29 mouse cellular contexts compared by ENCODE assay signal in genomic region chr11:74660336-74660735, GRCm38 (mm10). TPM values are rescaled to one million over a fixed set of nuclear protein-coding genes. Genes with fewer than 3 reads are reported as not detected.
A peak's percentile ranks its signal among the peaks of the same experiment; 100 is the strongest.
DNase-seq lines count a peak whose midpoint lies in the region; ATAC-seq and TF ChIP-seq lines count a peak whose summit lies in the region.
"Had no signal": no experiment of that assay in that cellular context is flagged by ENCODE, and none has a peak within 500 bp of the region (broad histone marks: within the 10 kb centered on the region; RNA-seq: fewer than 3 reads in every experiment).

No protein-coding gene starts in this region.

- H3K27ac ChIP-seq in cerebellum, adult 2 months (ENCODE audit: insufficient read depth, low read length): no peak overlapping the region
- H3K27ac ChIP-seq in heart, embryonic 10.5 days: no peak overlapping the region
- no peak overlapping the region for H3K27ac ChIP-seq in intestine, embryonic 16.5 days (ENCODE audit: low read length)
- H3K27ac ChIP-seq: embryonic facial prominence, embryonic 15.5 days; forebrain, embryonic 12.5 days; forebrain, embryonic 15.5 days; heart, embryonic 13.5 days; hindbrain, embryonic 10.5 days; hindbrain, embryonic 13.5 days had no signal

- H3K4me1 ChIP-seq in cerebellum, adult 2 months (ENCODE audit: control insufficient read depth, insufficient read depth, low read length): peaks cover 4% of the 10 kb centered on the region; the same call in 1 of the 2 replicates
- H3K4me1 ChIP-seq in heart, embryonic 10.5 days: no peaks in the 10 kb centered on the region
- no peaks in the 10 kb centered on the region for H3K4me1 ChIP-seq in intestine, embryonic 16.5 days (ENCODE audit: control insufficient read depth, insufficient read depth, low read length)
- H3K4me1 ChIP-seq: embryonic facial prominence, embryonic 15.5 days; forebrain, embryonic 12.5 days; forebrain, embryonic 15.5 days; hindbrain, embryonic 10.5 days; hindbrain, embryonic 13.5 days had no signal

- no peak overlapping the region for H3K4me3 ChIP-seq in cerebellum, adult 2 months (replicated peaks; ENCODE audit: insufficient read depth, low read depth, low read length)
- H3K4me3 ChIP-seq in heart, embryonic 10.5 days: no peak overlapping the region
- no peak overlapping the region for H3K4me3 ChIP-seq in intestine, embryonic 16.5 days (ENCODE audit: low read length)
- H3K4me3 ChIP-seq: embryonic facial prominence, embryonic 15.5 days; erythroblast, embryonic 14.5 days; forebrain, embryonic 12.5 days; forebrain, embryonic 15.5 days; heart, embryonic 13.5 days; hindbrain, embryonic 10.5 days; hindbrain, embryonic 13.5 days had no signal

- WGBS in cerebellum, adult 2 months: 93% methylated on average over 13 of the region's 13 CpGs
- 93% methylated on average over 13 of the region's 13 CpGs for WGBS in heart, embryonic 10.5 days
- WGBS in intestine, embryonic 16.5 days: 90% methylated on average over 13 of the region's 13 CpGs

- DNase-seq in cerebellum, adult 9-11 months: peak; percentile 2
- DNase-seq in cerebellum, adult 2 months: no peak
- peak; percentile 76 for DNase-seq in heart, embryonic 10.5 days (ENCODE audit: low spot score)
- no peak for DNase-seq in heart, postnatal 25 days (ENCODE audit: low spot score)
- no peak for DNase-seq in urinary bladder, postnatal 14 days (ENCODE audit: low spot score)
- DNase-seq in frontal cortex, adult 2 months (ENCODE audit: extremely low spot score in 1 of 2, low spot score in 1 of 2): no peak
- DNase-seq: adrenal gland, postnatal 10 days; adrenal gland, postnatal 36 days; cerebellum, adult 18-20 months; cerebellum, postnatal 10 days; cerebellum, postnatal 36 days; embryo, embryonic 11 days; gastrocnemius, postnatal 14 days; heart, adult 18-20 months; heart, postnatal 14 days; kidney, adult 18-20 months had no signal

- no peak for TF ChIP-seq CTCF in cerebellum, adult 2 months (IDR thresholded peaks at IDR 0.05; ENCODE audit: borderline replicate concordance, insufficient read depth, low read depth, low read length)

- H3K9ac ChIP-seq in intestine, embryonic 16.5 days (ENCODE audit: low read depth, low read length): no peak overlapping the region
- H3K9ac ChIP-seq: embryonic facial prominence, embryonic 15.5 days; forebrain, embryonic 12.5 days; forebrain, embryonic 15.5 days; heart, embryonic 13.5 days; hindbrain, embryonic 13.5 days had no signal

- H3K4me2 ChIP-seq in intestine, embryonic 16.5 days (ENCODE audit: low read depth, low read length): no peak overlapping the region
- H3K4me2 ChIP-seq: embryonic facial prominence, embryonic 15.5 days; forebrain, embryonic 12.5 days; forebrain, embryonic 15.5 days; heart, embryonic 13.5 days; hindbrain, embryonic 13.5 days had no signal

- no peaks in the 10 kb centered on the region for H3K9me3 ChIP-seq in heart, embryonic 10.5 days
- 0 out of 2 replicates have a peak, but pooled peaks cover 4% of the 10 kb centered on the region for H3K9me3 ChIP-seq in intestine, embryonic 16.5 days (ENCODE audit: control insufficient read depth, low read length)
- H3K9me3 ChIP-seq: embryonic facial prominence, embryonic 15.5 days; forebrain, embryonic 15.5 days; hindbrain, embryonic 13.5 days had no signal

- TF ChIP-seq POLR2A in cerebellum, adult 2 months (IDR thresholded peaks at IDR 0.05; ENCODE audit: borderline replicate concordance, insufficient read depth, low read length): no peak

- no peaks in the 10 kb centered on the region for H3K27me3 ChIP-seq in cerebellum, adult 2 months (ENCODE audit: control insufficient read depth, insufficient read depth, low read length)
- H3K27me3 ChIP-seq in heart, embryonic 10.5 days (ENCODE audit: insufficient read depth, poor library complexity, severe bottlenecking): no peaks in the 10 kb centered on the region
- no peaks in the 10 kb centered on the region for H3K27me3 ChIP-seq in intestine, embryonic 16.5 days (replicated peaks; ENCODE audit: control insufficient read depth, insufficient read depth, low read length)
- H3K27me3 ChIP-seq: CH12.LX; embryonic facial prominence, embryonic 15.5 days; forebrain, embryonic 12.5 days; forebrain, embryonic 15.5 days; heart, embryonic 13.5 days; hindbrain, embryonic 13.5 days; Patski had no signal

- intact Hi-C loops in heart, postnatal 25 days (cut with DNase I): no loop called here

- H3K36me3 ChIP-seq in heart, embryonic 10.5 days: peaks cover 97% of the 10 kb centered on the region
- H3K36me3 ChIP-seq in intestine, embryonic 16.5 days (ENCODE audit: control insufficient read depth, insufficient read depth, low read length): peaks cover 57% of the 10 kb centered on the region

- 0 out of 2 replicates have a peak, but pooled peaks have one; percentile 19 for ATAC-seq in erythroblast, adult 5-6 weeks (replicated peaks; ENCODE audit: low FRiP score, poor library complexity, severe bottlenecking)
- ATAC-seq in intestine, embryonic 16.5 days: peak; percentile 30; the same call in 1 of the 2 replicates
- ATAC-seq: forebrain, embryonic 15.5 days; hindbrain, embryonic 16.5 days; Patski had no signal

RNA-seq across cellular contexts. Expression of gene Cluh, which starts 11.0 kb away (rescaled TPM):
- 67.4 and 68.4 TPM in 2 replicates for polyA plus RNA-seq in cerebellum, adult 2 months (2012; rRNA removed)
- polyA plus RNA-seq in heart, embryonic 10.5 days (2016; fragmentation: Nextera tagmentation; extraction: Ambion mirVana): 50.2 and 68.6 TPM in 2 replicates
- total RNA-seq in heart, postnatal 25 days (2021): 100 to 1,000 TPM; 208 to 227 TPM
- total RNA-seq in erythroblast, adult 5-6 weeks (2015; ENCODE audit: low replicate concordance): 7.3 and 8.2 TPM in 2 replicates
- 4.1 and 4.5 TPM in 2 replicates for total RNA-seq in erythroblast, adult 5-6 weeks (2017; ENCODE audit: low replicate concordance)
- polyA plus RNA-seq in intestine, embryonic 16.5 days (2015; fragmentation: Nextera tagmentation; extraction: Ambion mirVana): 57.0 and 66.0 TPM in 2 replicates
- 52.6 and 54.6 TPM in 2 replicates for polyA plus RNA-seq in frontal cortex, adult 2 months (2012; rRNA removed)

RNA-seq across cellular contexts. Expression of gene Ccdc92b, which starts 40.9 kb away (rescaled TPM):
- 21.8 and 22.7 TPM in 2 replicates for polyA plus RNA-seq in cerebellum, adult 2 months (2012; rRNA removed)
- polyA plus RNA-seq in heart, embryonic 10.5 days (2016; fragmentation: Nextera tagmentation; extraction: Ambion mirVana): 1.6 and 1.7 TPM in 2 replicates
- under 1 TPM; 0.47 to 0.59 TPM for total RNA-seq in heart, postnatal 25 days (2021)
- 91.3 and 114 TPM in 2 replicates for total RNA-seq in erythroblast, adult 5-6 weeks (2015; ENCODE audit: low replicate concordance)
- total RNA-seq in erythroblast, adult 5-6 weeks (2017; ENCODE audit: low replicate concordance): 89.9 and 92.6 TPM in 2 replicates
- polyA plus RNA-seq in intestine, embryonic 16.5 days (2015; fragmentation: Nextera tagmentation; extraction: Ambion mirVana): 0.29 and 0.53 TPM in 2 replicates
- polyA plus RNA-seq in frontal cortex, adult 2 months (2012; rRNA removed): 19.5 and 19.9 TPM in 2 replicates
- total RNA-seq: CH12.LX had no signal
- polyA plus RNA-seq: G1E had no signal

RNA-seq across cellular contexts. Expression of gene Rap1gap2, which starts 49.6 kb away (rescaled TPM):
- 67.5 and 71.0 TPM in 2 replicates for polyA plus RNA-seq in cerebellum, adult 2 months (2012; rRNA removed)
- 5.2 and 7.0 TPM in 2 replicates for polyA plus RNA-seq in heart, embryonic 10.5 days (2016; fragmentation: Nextera tagmentation; extraction: Ambion mirVana)
- total RNA-seq in heart, postnatal 25 days (2021): 10 to 100 TPM; 85.8 to 86.8 TPM
- total RNA-seq in erythroblast, adult 5-6 weeks (2015; ENCODE audit: low replicate concordance): 2.1 and 2.7 TPM in 2 replicates
- total RNA-seq in erythroblast, adult 5-6 weeks (2017; ENCODE audit: low replicate concordance): 3.7 and 5.2 TPM in 2 replicates
- polyA plus RNA-seq in intestine, embryonic 16.5 days (2015; fragmentation: Nextera tagmentation; extraction: Ambion mirVana): 8.4 and 10.5 TPM in 2 replicates
- 114 and 115 TPM in 2 replicates for polyA plus RNA-seq in frontal cortex, adult 2 months (2012; rRNA removed)

Comparison
In these comparisons a context has a peak if more than half of its experiments do, and no peak if none do; other contexts are left out.
1. DNase-seq: peak in cerebellum, adult 9-11 months (single experiment) and heart, embryonic 10.5 days (single experiment); none in cerebellum, adult 2 months (0 of 2), heart, postnatal 25 days (single experiment), urinary bladder, postnatal 14 days (single experiment) and frontal cortex, adult 2 months (0 of 2).